Mouse (Mus musculus): ENCODE data around the gene Efcab14.

GRCm38 (mm10) chr4:115734867-115735266 lies 2.7 kb upstream of the Efcab14 start:
- TF ChIP-seq CTCF (IDR thresholded peaks at IDR 0.05; ENCODE audit: low read depth, low read length) = no peak
- no peak for TF ChIP-seq GATA1 (IDR thresholded peaks at IDR 0.05; ENCODE audit: borderline replicate concordance, low read length)
- no peak for TF ChIP-seq TAL1 (conservative IDR thresholded peaks at IDR 0.05; ENCODE audit: low read depth, low read length)
- TF ChIP-seq POLR2AphosphoS5 (IDR thresholded peaks at IDR 0.05; ENCODE audit: insufficient replicate concordance, low read depth, low read length) = no peak

All from G1E (cell line).